24 mouse cellular contexts compared by ENCODE assay signal in genomic region chr19:47212401-47212800, GRCm38 (mm10). TPM values are rescaled to one million over a fixed set of nuclear protein-coding genes. Genes with fewer than 3 reads are reported as not detected.
DNase-seq lines count a peak whose midpoint lies in the region; ATAC-seq and TF ChIP-seq lines count a peak whose summit lies in the region.
"Had no signal": no experiment of that assay in that cellular context is flagged by ENCODE, and none has a peak within 500 bp of the region (broad histone marks: within the 10 kb centered on the region; RNA-seq: fewer than 3 reads in every experiment).

No protein-coding gene starts in this region.

- no peak for DNase-seq in forebrain, embryonic 11.5 days (ENCODE audit: low spot score)
- DNase-seq in hindbrain, postnatal 0 days (ENCODE audit: low spot score): peak; percentile 11
- no peak for DNase-seq in kidney, postnatal 36 days
- DNase-seq in c-Kit-positive CD71-positive TER-119-positive erythroid progenitor cells, embryonic 14.5 days (ENCODE audit: low spot score): no peak
- DNase-seq: adrenal gland, postnatal 25 days; kidney, adult 11 months; lung, adult 18-20 months; right cerebral cortex, postnatal 14 days; spleen, adult 18-20 months; thymus, postnatal 25 days had no signal

- no peak overlapping the region for H3K4me2 ChIP-seq in forebrain, embryonic 12.5 days
- H3K4me2 ChIP-seq in forebrain, embryonic 11.5 days (ENCODE audit: low read depth, low read length, severe bottlenecking): no peak overlapping the region
- no peak overlapping the region for H3K4me2 ChIP-seq in midbrain, embryonic 12.5 days (replicated peaks)
- H3K4me2 ChIP-seq in midbrain, embryonic 15.5 days: no peak overlapping the region
- H3K4me2 ChIP-seq in hindbrain, postnatal 0 days (ENCODE audit: low read depth, low read length): no peak overlapping the region
- H3K4me2 ChIP-seq in neural tube, embryonic 14.5 days (ENCODE audit: low read depth, low read length): no peak overlapping the region
- H3K4me2 ChIP-seq: embryonic facial prominence, embryonic 12.5 days had no signal

- H3K9ac ChIP-seq in forebrain, embryonic 12.5 days: no peak overlapping the region
- no peak overlapping the region for H3K9ac ChIP-seq in forebrain, embryonic 11.5 days (ENCODE audit: low read length)
- H3K9ac ChIP-seq in midbrain, embryonic 12.5 days (replicated peaks): no peak overlapping the region
- H3K9ac ChIP-seq in midbrain, embryonic 15.5 days: no peak overlapping the region
- H3K9ac ChIP-seq in hindbrain, postnatal 0 days (replicated peaks; ENCODE audit: low read length): no peak overlapping the region
- H3K9ac ChIP-seq in neural tube, embryonic 14.5 days (replicated peaks; ENCODE audit: low read depth, low read length): 0 out of 2 replicates have a peak overlapping the region, but pooled peaks have one; percentile 7
- H3K9ac ChIP-seq: embryonic facial prominence, embryonic 12.5 days had no signal

- ATAC-seq in forebrain, embryonic 12.5 days (ENCODE audit: low FRiP score): no peak
- ATAC-seq in forebrain, embryonic 11.5 days (replicated peaks; ENCODE audit: low FRiP score): no peak
- ATAC-seq in midbrain, embryonic 12.5 days (ENCODE audit: low FRiP score, low read depth): no peak
- no peak for ATAC-seq in midbrain, embryonic 15.5 days (replicated peaks)
- peak; percentile 18; the same call in 1 of the 2 replicates for ATAC-seq in hindbrain, postnatal 0 days
- ATAC-seq in neural tube, embryonic 14.5 days (ENCODE audit: low read depth): no peak

- H3K27ac ChIP-seq in forebrain, embryonic 12.5 days: peak overlapping the region; percentile 75; the same call in 1 of the 2 replicates
- no peak overlapping the region for H3K27ac ChIP-seq in forebrain, embryonic 11.5 days (ENCODE audit: low read depth, low read length)
- H3K27ac ChIP-seq in midbrain, embryonic 12.5 days (replicated peaks): peak overlapping the region; percentile 30; the same call in 1 of the 2 replicates
- no peak overlapping the region for H3K27ac ChIP-seq in midbrain, embryonic 15.5 days
- H3K27ac ChIP-seq in hindbrain, postnatal 0 days: peak overlapping the region; percentile 70
- H3K27ac ChIP-seq in neural tube, embryonic 14.5 days (ENCODE audit: low read depth, low read length): peak overlapping the region; percentile 69
- H3K27ac ChIP-seq: embryonic facial prominence, embryonic 12.5 days; heart, embryonic 10.5 days; kidney, postnatal 0 days; limb, embryonic 10.5 days had no signal

- TF ChIP-seq CTCF in hindbrain, postnatal 0 days (IDR thresholded peaks at IDR 0.05; ENCODE audit: low read depth): no peak

- no peak overlapping the region for H3K4me3 ChIP-seq in forebrain, embryonic 12.5 days (replicated peaks)
- no peak overlapping the region for H3K4me3 ChIP-seq in forebrain, embryonic 11.5 days (ENCODE audit: low read depth, low read length)
- H3K4me3 ChIP-seq in midbrain, embryonic 12.5 days: no peak overlapping the region
- H3K4me3 ChIP-seq in midbrain, embryonic 15.5 days: no peak overlapping the region
- no peak overlapping the region for H3K4me3 ChIP-seq in hindbrain, postnatal 0 days (ENCODE audit: low read length)
- H3K4me3 ChIP-seq in neural tube, embryonic 14.5 days (ENCODE audit: low read depth, low read length): no peak overlapping the region
- H3K4me3 ChIP-seq: embryonic facial prominence, embryonic 12.5 days; heart, embryonic 10.5 days; limb, embryonic 10.5 days had no signal

- H3K4me1 ChIP-seq in forebrain, embryonic 12.5 days: peaks cover 10% of the 10 kb centered on the region
- H3K4me1 ChIP-seq in forebrain, embryonic 11.5 days (replicated peaks; ENCODE audit: control insufficient read depth, insufficient read depth, low read length): no peaks in the 10 kb centered on the region
- H3K4me1 ChIP-seq in midbrain, embryonic 12.5 days: 0 out of 2 replicates have a peak, but pooled peaks cover 7% of the 10 kb centered on the region
- H3K4me1 ChIP-seq in midbrain, embryonic 15.5 days: peaks cover 10% of the 10 kb centered on the region
- 0 out of 2 replicates have a peak, but pooled peaks cover 8% of the 10 kb centered on the region for H3K4me1 ChIP-seq in hindbrain, postnatal 0 days (ENCODE audit: insufficient read depth, low read length)
- peaks cover 7% of the 10 kb centered on the region for H3K4me1 ChIP-seq in neural tube, embryonic 14.5 days (ENCODE audit: control insufficient read depth, insufficient read depth, low read length)
- H3K4me1 ChIP-seq: embryonic facial prominence, embryonic 12.5 days; heart, embryonic 10.5 days; limb, embryonic 10.5 days had no signal

- no peaks in the 10 kb centered on the region for H3K36me3 ChIP-seq in forebrain, embryonic 12.5 days (replicated peaks)
- no peaks in the 10 kb centered on the region for H3K36me3 ChIP-seq in forebrain, embryonic 11.5 days (ENCODE audit: control insufficient read depth, insufficient read depth, low read length)
- H3K36me3 ChIP-seq in midbrain, embryonic 12.5 days: no peaks in the 10 kb centered on the region
- no peaks in the 10 kb centered on the region for H3K36me3 ChIP-seq in midbrain, embryonic 15.5 days (replicated peaks)
- no peaks in the 10 kb centered on the region for H3K36me3 ChIP-seq in hindbrain, postnatal 0 days (ENCODE audit: insufficient read depth, low read length)
- no peaks in the 10 kb centered on the region for H3K36me3 ChIP-seq in neural tube, embryonic 14.5 days (ENCODE audit: control insufficient read depth, insufficient read depth, low read length)
- H3K36me3 ChIP-seq: embryonic facial prominence, embryonic 12.5 days; heart, embryonic 10.5 days; limb, embryonic 10.5 days had no signal

- 84% methylated on average over 7 of the region's 7 CpGs for WGBS in forebrain, embryonic 12.5 days
- WGBS in forebrain, embryonic 11.5 days: 85% methylated on average over 7 of the region's 7 CpGs
- WGBS in midbrain, embryonic 12.5 days: 78% methylated on average over 7 of the region's 7 CpGs
- WGBS in midbrain, embryonic 15.5 days: 78% methylated on average over 7 of the region's 7 CpGs
- 69% methylated on average over 7 of the region's 7 CpGs for WGBS in hindbrain, postnatal 0 days
- WGBS in neural tube, embryonic 14.5 days: 56% methylated on average over 7 of the region's 7 CpGs

- no peaks in the 10 kb centered on the region for H3K9me3 ChIP-seq in forebrain, embryonic 12.5 days
- no peaks in the 10 kb centered on the region for H3K9me3 ChIP-seq in forebrain, embryonic 11.5 days (ENCODE audit: control insufficient read depth, low read length)
- H3K9me3 ChIP-seq in midbrain, embryonic 12.5 days: no peaks in the 10 kb centered on the region
- no peaks in the 10 kb centered on the region for H3K9me3 ChIP-seq in midbrain, embryonic 15.5 days
- no peaks in the 10 kb centered on the region for H3K9me3 ChIP-seq in hindbrain, postnatal 0 days (ENCODE audit: low read length)
- no peaks in the 10 kb centered on the region for H3K9me3 ChIP-seq in neural tube, embryonic 14.5 days (ENCODE audit: control insufficient read depth, low read length)
- H3K9me3 ChIP-seq: embryonic facial prominence, embryonic 12.5 days; heart, embryonic 10.5 days; limb, embryonic 10.5 days had no signal

- H3K27me3 ChIP-seq in forebrain, embryonic 12.5 days: no peaks in the 10 kb centered on the region; the same call in 1 of the 2 replicates
- H3K27me3 ChIP-seq in forebrain, embryonic 11.5 days (ENCODE audit: control insufficient read depth, insufficient read depth, low read length): no peaks in the 10 kb centered on the region
- no peaks in the 10 kb centered on the region for H3K27me3 ChIP-seq in midbrain, embryonic 12.5 days
- no peaks in the 10 kb centered on the region for H3K27me3 ChIP-seq in midbrain, embryonic 15.5 days (replicated peaks)
- no peaks in the 10 kb centered on the region for H3K27me3 ChIP-seq in hindbrain, postnatal 0 days (ENCODE audit: insufficient read depth, low read length)
- no peaks in the 10 kb centered on the region for H3K27me3 ChIP-seq in neural tube, embryonic 14.5 days (ENCODE audit: control insufficient read depth, insufficient read depth, low read length)
- H3K27me3 ChIP-seq: embryonic facial prominence, embryonic 12.5 days had no signal

RNA-seq across cellular contexts. Expression of gene Neurl1a, which starts 33.8 kb away (rescaled TPM):
- polyA plus RNA-seq in forebrain, embryonic 12.5 days (2016; fragmentation: Nextera tagmentation; extraction: Ambion mirVana): 4.0 and 4.6 TPM in 2 replicates
- 3.7 and 4.5 TPM in 2 replicates for polyA plus RNA-seq in forebrain, embryonic 11.5 days (2014; fragmentation: Nextera tagmentation; extraction: Ambion mirVana)
- 4.8 and 5.2 TPM in 2 replicates for polyA plus RNA-seq in midbrain, embryonic 12.5 days (2016; fragmentation: Nextera tagmentation; extraction: Ambion mirVana)
- polyA plus RNA-seq in midbrain, embryonic 15.5 days (2015; fragmentation: Nextera tagmentation; extraction: Ambion mirVana): 14.8 and 15.0 TPM in 2 replicates
- total RNA-seq in hindbrain, postnatal 0 days (2014; rRNA removed): 95.4 and 114 TPM in 2 replicates
- 16.2 and 16.9 TPM in 2 replicates for polyA plus RNA-seq in hindbrain, postnatal 0 days (2015; fragmentation: Nextera tagmentation; extraction: Ambion mirVana)
- 12.1 and 14.4 TPM in 2 replicates for polyA plus RNA-seq in neural tube, embryonic 14.5 days (2014; fragmentation: Nextera tagmentation; extraction: Ambion mirVana)

RNA-seq across cellular contexts. Expression of gene Calhm3, which starts 54.8 kb away (rescaled TPM):
- polyA plus RNA-seq in forebrain, embryonic 12.5 days (2016; fragmentation: Nextera tagmentation; extraction: Ambion mirVana): not detected in 2 replicates
- not detected in 2 replicates for polyA plus RNA-seq in forebrain, embryonic 11.5 days (2014; fragmentation: Nextera tagmentation; extraction: Ambion mirVana)
- not detected in 2 replicates for polyA plus RNA-seq in midbrain, embryonic 12.5 days (2016; fragmentation: Nextera tagmentation; extraction: Ambion mirVana)
- polyA plus RNA-seq in midbrain, embryonic 15.5 days (2015; fragmentation: Nextera tagmentation; extraction: Ambion mirVana): not detected in 2 replicates
- total RNA-seq in hindbrain, postnatal 0 days (2014; rRNA removed): not detected in 2 replicates
- not detected in 2 replicates for polyA plus RNA-seq in hindbrain, postnatal 0 days (2015; fragmentation: Nextera tagmentation; extraction: Ambion mirVana)
- polyA plus RNA-seq in neural tube, embryonic 14.5 days (2014; fragmentation: Nextera tagmentation; extraction: Ambion mirVana): 0.33 TPM in 1 of 2 replicates, not detected in the other
- total RNA-seq: adrenal gland, postnatal 25 days; common myeloid progenitor, adult 5-6 weeks; gastrocnemius, postnatal 4 days; layer of hippocampus, adult 18-20 months; liver, adult 2 months; megakaryocyte-erythroid progenitor cell, adult 5-6 weeks had no signal
- polyA plus RNA-seq: embryonic facial prominence, embryonic 12.5 days; heart, embryonic 10.5 days; heart, postnatal 0 days; kidney, postnatal 0 days; limb, embryonic 10.5 days; liver, adult 2 months had no signal

Comparison
In these comparisons a context has a peak if more than half of its experiments do, and no peak if none do; other contexts are left out.
1. H3K27ac ChIP-seq: peak in forebrain, embryonic 12.5 days (single experiment), midbrain, embryonic 12.5 days (single experiment), hindbrain, postnatal 0 days (single experiment) and neural tube, embryonic 14.5 days (single experiment); none in forebrain, embryonic 11.5 days (single experiment) and midbrain, embryonic 15.5 days (single experiment).